Mouse (Mus musculus) E14TG2a.4 (cell line): Measurements from ENCODE around the gene Sema6d.

ENCODE experiments used
- H3K27me3 ChIP-seq: 2 replicates; pipeline ENCODE4 v1.6.1; 2014; ENCODE audit warnings: low read length, control low read depth; ENCODE audit not compliant: insufficient read depth
- H3K36me3 ChIP-seq: 2 replicates; pipeline ENCODE4 v1.6.1; 2014; ENCODE audit warnings: low read length, control low read depth; ENCODE audit not compliant: insufficient read depth
- H3K4me1 ChIP-seq: replicated peaks from 2 replicates; pipeline ENCODE4 v1.6.1; 2014; ENCODE audit warnings: low read depth, low read length, control low read depth
- H3K4me3 ChIP-seq: replicated peaks from 2 replicates; pipeline ENCODE4 v1.5.1; 2014; ENCODE audit warnings: mild to moderate bottlenecking, low read length
- H3K9me3 ChIP-seq: 2 replicates; pipeline ENCODE4 v1.6.1; 2014; ENCODE audit warnings: low read length, control low read depth
- CTCF ChIP-seq: conservative IDR thresholded peaks from 2 replicates; pipeline ENCODE4 v1.5.1; 2014; ENCODE audit warnings: low read length
- NANOG ChIP-seq: IDR thresholded peaks from 2 replicates; pipeline ENCODE4 v1.6.1; 2014; ENCODE audit warnings: borderline replicate concordance, low read length, mixed read lengths
- POU5F1 ChIP-seq: IDR thresholded peaks from 2 replicates; pipeline ENCODE4 v1.6.1; 2014; ENCODE audit warnings: low read length, borderline replicate concordance

Gene Sema6d

DNA sequence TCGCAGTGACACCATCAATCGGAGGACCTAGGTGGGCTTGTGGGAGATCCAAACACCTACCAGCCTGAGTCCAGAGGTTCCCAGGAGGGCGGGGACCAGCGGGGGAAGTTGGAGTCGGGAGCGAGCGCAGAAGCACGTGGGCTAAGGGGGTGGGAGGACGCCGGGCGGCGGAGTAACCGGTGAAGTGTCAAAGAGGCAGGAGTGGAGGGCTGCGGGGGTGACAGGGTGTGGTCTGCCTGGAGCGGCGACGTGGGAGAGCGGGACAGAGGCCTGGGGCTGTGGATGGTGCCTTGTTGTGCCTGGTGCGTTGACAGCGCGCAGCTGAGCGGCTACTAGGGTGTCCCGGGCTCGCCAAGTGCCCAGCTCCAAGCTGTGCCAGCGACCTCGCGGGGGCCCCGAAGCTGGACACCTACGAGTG is at the start of gene Sema6d:
TSS of gene Sema6d (plus strand) at position 157 of the 418 bp plus-strand sequence.
- Histone ChIP-seq H3K36me3 (no peaks in the 10 kb centered on the region), H3K4me3 (peak within 1 kb of the TSS; percentile 75), H3K4me1 (peaks cover 16% of the 10 kb centered on the region), H3K27me3 (peaks cover 45% of the 10 kb centered on the region), H3K9me3 (no peaks in the 10 kb centered on the region)
- TF ChIP-seq NANOG (no peak), POU5F1 (no peak), CTCF (no peak)

DNA sequence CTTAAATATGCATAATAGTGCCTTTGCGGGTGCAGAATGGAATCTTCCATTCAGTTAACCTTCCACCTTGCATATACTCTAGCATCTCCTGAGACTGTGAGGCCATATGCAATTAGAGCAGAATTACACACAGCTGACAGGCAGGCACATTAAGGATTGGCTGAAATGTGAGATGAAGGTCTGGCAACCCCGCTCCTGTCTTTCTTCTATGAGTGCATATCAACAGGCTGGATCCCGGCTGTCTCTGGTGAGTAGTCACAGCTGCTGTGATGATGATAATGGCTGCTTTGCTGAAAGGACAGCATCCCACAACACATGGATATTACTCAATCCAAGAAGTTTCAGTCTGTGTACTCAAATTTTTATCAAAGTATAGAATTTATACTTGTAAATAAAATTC is 29.9 kb upstream of the Sema6d start:
- Histone ChIP-seq H3K36me3 (no peaks in the 10 kb centered on the region), H3K4me1 (no peaks in the 10 kb centered on the region), H3K27me3 (no peaks in the 10 kb centered on the region), H3K9me3 (no peaks in the 10 kb centered on the region), H3K4me3 (no peak overlapping the region)
- TF ChIP-seq POU5F1, result no peak
- no peak for TF ChIP-seq NANOG
- no peak for TF ChIP-seq CTCF

DNA sequence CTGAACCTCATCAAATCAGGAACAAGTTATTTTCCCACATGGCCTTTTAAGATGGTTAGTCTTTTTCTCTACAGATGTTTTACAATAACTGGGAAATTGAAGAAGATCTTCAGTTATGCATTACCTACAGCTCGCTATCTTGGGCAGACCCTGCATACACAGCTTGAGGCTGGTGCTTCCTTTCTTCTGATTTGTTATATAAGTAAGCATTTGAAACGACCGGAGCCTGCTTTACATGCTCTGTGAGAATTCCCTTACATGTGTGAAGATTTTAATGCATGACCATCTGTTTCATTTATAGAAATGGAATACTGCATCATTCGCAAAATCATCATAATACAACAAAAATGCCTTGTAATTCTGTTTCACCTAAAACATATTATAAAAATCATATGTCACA is 21.4 kb upstream of the Sema6d start:
- H3K36me3 ChIP-seq, result no peaks in the 10 kb centered on the region

DNA sequence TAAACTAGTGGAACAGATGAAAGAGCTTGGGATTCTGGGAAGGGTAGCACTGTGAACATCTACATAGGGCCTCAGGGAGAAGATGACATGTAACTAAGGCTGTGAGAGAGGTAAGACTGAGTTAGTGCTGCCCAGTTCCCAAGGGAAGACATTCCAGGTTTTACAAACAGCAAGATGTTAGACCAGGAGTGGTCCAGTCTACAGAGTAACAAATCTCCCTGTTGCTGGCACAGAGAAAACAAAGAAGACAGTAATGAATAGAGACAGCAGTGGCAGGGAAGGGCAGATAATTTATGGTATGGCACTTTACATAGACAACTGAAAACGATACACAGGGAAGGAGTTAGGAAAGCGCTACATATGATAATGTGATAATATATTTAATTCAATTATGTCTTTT is 19.1 kb upstream of the Sema6d start:
- TF ChIP-seq POU5F1 (no peak), CTCF (no peak), NANOG (no peak)
- Histone ChIP-seq H3K27me3 (no peaks in the 10 kb centered on the region), H3K4me3 (no peak overlapping the region), H3K9me3 (0 out of 2 replicates have a peak, but pooled peaks cover 4% of the 10 kb centered on the region), H3K36me3 (no peaks in the 10 kb centered on the region), H3K4me1 (no peaks in the 10 kb centered on the region)

More for the DNA sequence above, 21.4 kb upstream of the Sema6d start:
- no peaks in the 10 kb centered on the region for H3K4me1 ChIP-seq
- H3K9me3 ChIP-seq, result 0 out of 2 replicates have a peak, but pooled peaks cover 4% of the 10 kb centered on the region
- H3K4me3 ChIP-seq, result no peak overlapping the region
- TF ChIP-seq POU5F1, result no peak
- no peak for TF ChIP-seq NANOG
- no peaks in the 10 kb centered on the region for H3K27me3 ChIP-seq

GRCm38 (mm10) chr2:124071380-124071779 is 18.4 kb upstream of the Sema6d start:
- H3K9me3 ChIP-seq, result 0 out of 2 replicates have a peak, but pooled peaks cover 4% of the 10 kb centered on the region
- H3K27me3 ChIP-seq, result no peaks in the 10 kb centered on the region
- TF ChIP-seq NANOG (no peak), POU5F1 (no peak), CTCF (no peak)
- no peaks in the 10 kb centered on the region for H3K36me3 ChIP-seq
- H3K4me3 ChIP-seq, result no peak overlapping the region
- no peaks in the 10 kb centered on the region for H3K4me1 ChIP-seq

GRCm38 (mm10) chr2:124090231-124091141 is 717 bp downstream of the Sema6d start:
- Histone ChIP-seq H3K36me3 (no peaks in the 10 kb centered on the region), H3K4me1 (peaks cover 16% of the 10 kb centered on the region), H3K27me3 (peaks cover 45% of the 10 kb centered on the region), H3K9me3 (no peaks in the 10 kb centered on the region), H3K4me3 (peak overlapping the region; percentile 75)
- TF ChIP-seq CTCF, result no peak

DNA sequence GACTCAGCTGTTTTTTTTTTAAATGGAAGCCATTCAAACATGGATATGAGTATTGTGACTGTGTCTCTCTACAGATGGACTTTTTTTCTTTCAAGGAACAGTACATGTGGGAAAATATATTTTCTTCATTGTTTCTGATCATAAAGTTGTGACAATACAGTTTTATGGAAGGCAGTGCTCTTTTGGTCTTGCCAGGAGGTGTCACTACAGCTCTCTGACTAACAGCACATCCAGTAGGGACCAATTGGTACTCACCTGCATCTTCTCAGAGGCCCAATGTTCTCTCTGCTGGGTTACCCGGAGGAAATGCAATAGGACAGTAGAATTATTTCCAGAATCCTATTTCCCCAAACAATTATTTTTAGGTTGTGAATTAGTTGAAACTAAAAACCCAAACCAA is 9.9 kb downstream of the Sema6d start:
- H3K9me3 ChIP-seq, result no peaks in the 10 kb centered on the region
- TF ChIP-seq POU5F1 (no peak), NANOG (no peak)
- no peak overlapping the region for H3K4me3 ChIP-seq
- H3K36me3 ChIP-seq, result no peaks in the 10 kb centered on the region
- no peaks in the 10 kb centered on the region for H3K4me1 ChIP-seq
- no peaks in the 10 kb centered on the region for H3K27me3 ChIP-seq

- Histone ChIP-seq H3K27me3 (no peaks in the 10 kb centered on the region), H3K36me3 (no peaks in the 10 kb centered on the region), H3K9me3 (no peaks in the 10 kb centered on the region), H3K4me1 (no peaks in the 10 kb centered on the region), H3K4me3 (no peak overlapping the region)
- TF ChIP-seq CTCF (peak; percentile 24; the same call in 1 of the 2 replicates), POU5F1 (no peak)
Observed at GRCm38 (mm10) chr2:124100486-124101200, 10.9 kb downstream of the Sema6d start.
